Mouse (Mus musculus): ENCODE data around the gene Chd1.

The Chd1 gene

DNA sequence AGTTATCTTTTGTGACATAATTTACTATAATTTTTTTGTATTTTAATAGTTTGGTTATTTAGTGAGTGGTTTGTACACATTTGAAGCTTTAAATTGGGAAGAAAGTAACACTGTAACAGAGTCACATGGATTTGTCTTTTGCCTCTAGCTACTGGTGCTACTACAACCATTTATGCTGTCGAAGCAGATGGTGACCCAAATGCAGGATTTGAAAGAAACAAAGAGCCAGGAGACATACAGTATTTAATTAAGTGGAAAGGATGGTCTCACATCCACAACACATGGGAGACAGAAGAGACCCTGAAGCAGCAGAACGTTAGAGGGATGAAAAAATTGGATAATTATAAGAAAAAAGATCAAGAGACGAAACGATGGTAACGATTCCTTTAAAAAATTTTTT lies 26.9 kb downstream of the Chd1 start:
- in situ Hi-C loops (cut with MboI; ENCODE audit: low sequenced_read_pairs), result no loop called here

DNA sequence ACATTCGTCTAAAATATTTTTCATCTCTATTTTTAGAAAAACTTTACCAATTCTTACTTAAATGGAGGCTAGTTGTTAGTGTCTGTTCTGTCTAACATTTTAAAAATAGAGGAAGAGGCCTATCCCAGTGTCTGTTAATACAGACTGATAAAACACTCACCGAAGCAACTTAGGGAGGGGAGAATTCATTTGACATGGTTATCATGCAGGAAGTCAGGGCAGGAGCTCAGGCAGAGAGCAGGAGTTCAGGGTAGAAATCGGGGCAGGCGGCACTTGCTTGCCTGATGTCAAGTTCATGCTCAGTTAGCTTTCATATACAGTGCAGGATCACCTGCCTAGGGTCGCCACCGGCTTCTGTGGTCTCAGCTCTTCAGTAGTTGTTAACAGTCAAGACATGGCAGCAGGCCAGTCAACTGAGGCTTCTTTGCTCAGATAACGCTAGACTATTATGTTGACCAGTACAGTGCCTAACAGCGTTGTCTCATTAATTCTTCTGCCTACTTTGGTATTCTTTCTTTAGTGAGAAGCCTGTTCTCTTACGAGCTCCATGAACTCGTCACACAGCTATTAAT lies 32.7 kb downstream of the Chd1 start:
- in situ Hi-C loops (cut with MboI; ENCODE audit: low sequenced_read_pairs), result no loop called here

DNA sequence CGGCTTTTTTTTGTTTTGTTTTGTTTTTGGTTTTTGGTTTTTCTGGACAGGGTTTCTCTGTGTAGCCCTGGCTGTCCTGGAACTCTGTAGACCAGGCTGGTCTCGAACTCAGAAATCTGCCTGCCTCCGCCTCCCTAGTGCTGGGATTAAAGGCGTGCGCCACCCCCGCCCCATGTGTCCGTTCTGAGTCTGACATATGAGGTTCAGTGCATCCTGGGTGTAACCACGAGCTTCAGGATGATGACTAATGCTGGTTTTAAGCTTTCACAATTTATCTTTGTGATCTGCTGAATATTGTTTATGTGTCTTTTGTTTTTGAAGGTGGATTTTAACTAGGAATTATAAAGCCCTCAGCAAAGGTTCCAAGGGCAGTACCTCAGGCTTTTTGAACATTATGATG lies 37.1 kb downstream of the Chd1 start:
- in situ Hi-C loops (cut with MboI; ENCODE audit: low sequenced_read_pairs), result no loop called here

DNA sequence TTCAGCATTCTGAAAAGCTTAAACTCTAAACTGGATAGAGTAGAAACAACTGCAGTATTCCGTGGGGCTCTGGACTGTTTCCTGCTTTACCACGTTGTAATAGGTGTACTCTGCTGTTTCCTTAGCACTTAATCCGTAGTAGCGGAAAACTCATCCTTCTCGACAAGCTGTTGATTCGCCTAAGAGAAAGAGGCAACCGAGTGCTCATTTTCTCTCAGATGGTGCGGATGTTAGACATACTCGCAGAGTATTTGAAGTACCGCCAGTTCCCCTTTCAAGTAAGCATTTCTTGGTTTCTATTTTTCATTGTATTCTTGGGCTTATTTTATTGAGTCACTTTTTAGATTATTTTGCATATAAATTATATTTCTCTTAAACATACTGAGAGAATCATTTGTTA lies 38.2 kb downstream of the Chd1 start:
- in situ Hi-C loops (cut with MboI; ENCODE audit: low sequenced_read_pairs), result no loop called here

DNA sequence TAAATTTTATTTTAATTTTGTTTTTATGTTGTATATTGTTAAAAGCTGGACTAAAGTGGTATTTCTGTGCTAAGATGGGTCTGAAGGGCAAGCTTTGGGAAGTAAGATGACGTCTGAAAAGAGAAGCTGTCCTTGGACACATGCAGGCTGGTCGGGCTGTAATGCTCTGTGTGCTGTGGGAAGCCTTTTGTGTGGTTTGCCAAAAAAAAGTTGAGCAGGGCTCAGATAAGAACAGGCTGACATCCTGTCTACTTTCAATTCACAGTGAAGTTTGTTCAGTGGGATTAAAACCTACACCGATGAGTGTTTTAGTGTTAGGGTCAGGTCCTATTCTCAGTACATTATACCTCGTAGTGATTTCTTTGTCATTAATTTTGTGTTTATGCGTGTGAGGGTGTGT lies 38.6 kb downstream of the Chd1 start:
- in situ Hi-C loops (cut with MboI; ENCODE audit: low sequenced_read_pairs), result no loop called here

DNA sequence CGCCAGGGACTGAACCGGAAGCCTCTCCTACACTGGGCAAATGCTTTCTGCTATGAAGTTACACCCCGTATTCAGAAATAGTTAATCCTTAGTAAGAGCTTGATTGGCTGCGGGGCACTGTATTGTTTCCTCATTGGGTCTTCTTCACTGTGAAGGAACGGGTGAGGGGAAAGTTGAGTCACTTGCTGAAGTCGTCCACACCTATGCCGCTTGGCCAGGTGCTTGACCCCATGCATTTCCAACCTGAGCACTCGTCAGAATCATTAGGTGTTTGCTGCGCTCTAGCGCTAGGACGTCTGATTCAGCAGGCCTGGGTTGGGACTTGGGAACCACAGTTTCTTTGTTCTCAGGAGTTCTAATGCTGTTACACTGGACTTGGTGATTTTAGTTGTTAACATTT lies 41.9 kb downstream of the Chd1 start:
- in situ Hi-C loops (cut with MboI; ENCODE audit: low sequenced_read_pairs), result no loop called here

DNA sequence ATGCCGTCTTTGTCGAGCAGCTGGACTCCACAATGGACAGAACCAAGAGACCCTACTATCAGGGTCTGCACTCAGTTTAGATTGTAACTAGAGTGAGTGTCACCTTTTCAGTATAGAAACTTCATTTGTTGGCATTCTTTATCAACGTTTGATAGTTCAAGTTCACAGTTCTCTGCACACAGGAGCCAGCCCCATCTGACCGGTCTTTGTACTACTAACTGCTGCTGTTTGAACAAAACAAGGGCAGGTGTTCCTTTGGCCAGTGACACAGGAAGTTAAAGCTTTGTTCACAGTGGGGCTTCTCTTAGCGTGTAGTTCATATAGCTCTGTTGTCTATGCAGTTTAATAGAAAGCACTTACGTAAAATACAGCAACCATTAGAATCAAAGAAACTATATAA lies 43.3 kb downstream of the Chd1 start:
- in situ Hi-C loops (cut with MboI; ENCODE audit: low sequenced_read_pairs), result no loop called here

DNA sequence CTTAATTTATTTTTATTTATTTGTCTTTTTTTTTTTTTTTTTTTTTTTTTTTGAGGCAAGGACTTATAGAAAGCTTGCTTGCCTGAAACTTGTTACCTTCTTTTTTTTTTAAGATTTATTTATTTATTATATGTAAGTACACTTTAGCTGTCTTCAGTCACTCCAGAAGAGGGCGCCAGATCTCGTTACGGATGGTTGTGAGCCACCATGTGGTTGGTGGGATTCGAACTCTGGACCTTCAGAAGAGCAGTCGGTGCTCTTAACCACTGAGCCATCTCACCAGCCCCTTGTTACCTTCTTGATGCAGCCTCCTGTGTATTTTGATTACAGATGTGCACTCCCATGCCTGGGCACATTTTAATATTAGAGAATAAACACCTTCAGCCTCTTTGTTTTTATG lies 46.5 kb downstream of the Chd1 start:
- in situ Hi-C loops (cut with MboI; ENCODE audit: low sequenced_read_pairs), result loop anchor here (25.0 kb wide), 1 partner anchor 689 kb away; no protein-coding TSS in a partner anchor

DNA sequence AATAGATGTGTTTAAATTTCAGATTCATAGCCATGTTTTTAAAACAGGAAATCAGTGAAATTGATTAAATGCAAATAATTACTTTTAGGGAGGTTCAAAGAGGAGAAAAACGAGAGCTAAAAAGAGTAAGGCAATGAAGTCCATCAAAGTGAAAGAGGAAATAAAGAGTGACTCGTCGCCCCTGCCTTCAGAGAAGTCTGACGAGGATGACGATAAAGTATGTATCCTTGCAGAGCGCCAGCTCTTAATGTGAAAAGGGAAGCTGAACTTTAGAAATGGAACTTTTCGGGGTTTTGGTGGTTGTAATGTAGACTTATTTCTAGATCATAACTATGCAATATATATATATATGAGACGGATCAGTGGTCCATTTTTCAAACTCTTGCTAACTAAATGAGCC lies 56.4 kb downstream of the Chd1 start:
- in situ Hi-C loops (cut with MboI; ENCODE audit: low sequenced_read_pairs), result loop anchor here (25.0 kb wide), 1 partner anchor 699 kb away; no protein-coding TSS in a partner anchor

DNA sequence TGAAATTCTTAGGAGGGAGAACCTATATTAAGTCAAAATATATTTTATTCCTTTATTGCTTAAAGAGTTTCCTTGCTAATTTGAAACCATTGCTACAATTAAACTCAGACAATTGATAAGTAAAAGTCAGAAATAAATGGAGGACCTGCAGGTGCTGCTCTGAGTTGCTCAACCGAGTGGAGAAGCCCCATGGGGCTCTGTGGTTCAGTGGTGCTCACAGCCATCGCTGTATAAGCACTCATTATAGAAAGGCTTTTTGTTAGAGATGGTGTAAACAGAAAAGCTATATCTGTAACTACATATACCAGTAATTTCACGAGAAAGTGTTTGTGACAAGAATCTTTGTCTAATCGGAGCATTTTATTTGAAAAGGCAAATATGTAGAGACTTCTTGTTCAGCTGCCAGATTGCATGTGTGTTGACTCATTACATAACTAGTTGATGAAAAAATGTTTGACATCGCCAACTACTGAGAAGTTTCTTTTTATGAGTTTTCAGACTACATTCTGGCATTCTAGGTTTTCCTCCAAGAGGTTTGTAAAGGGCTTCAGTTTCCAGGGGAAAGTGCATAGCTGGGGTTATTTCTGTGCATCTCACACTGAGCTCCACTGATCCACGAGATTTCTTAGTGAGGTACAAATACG lies 64.4 kb downstream of the Chd1 start:
- in situ Hi-C loops (cut with MboI; ENCODE audit: low sequenced_read_pairs), result loop anchor here (25.0 kb wide), 1 partner anchor 707 kb away; no protein-coding TSS in a partner anchor

DNA sequence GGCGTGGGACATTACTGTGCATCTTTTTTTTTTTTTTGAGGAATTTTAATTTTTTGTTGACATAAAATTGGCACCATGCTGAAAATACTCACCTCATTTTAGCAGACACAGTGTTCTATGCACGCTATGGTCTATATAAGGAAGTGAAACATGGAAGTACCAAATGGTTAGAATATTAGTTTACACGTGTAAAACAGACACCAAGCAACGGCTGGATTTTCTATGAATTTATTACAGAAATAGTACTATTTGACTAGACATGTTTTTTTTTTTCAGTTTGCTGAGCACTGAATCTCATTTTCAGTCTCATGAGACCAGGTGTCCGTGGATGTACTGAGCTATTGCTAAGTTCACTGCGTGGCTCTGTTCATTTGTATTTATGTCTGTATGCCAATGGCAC lies 69.2 kb downstream of the Chd1 start:
- in situ Hi-C loops (cut with MboI; ENCODE audit: low sequenced_read_pairs), result loop anchor here (25.0 kb wide), 1 partner anchor 712 kb away; no protein-coding TSS in a partner anchor

DNA sequence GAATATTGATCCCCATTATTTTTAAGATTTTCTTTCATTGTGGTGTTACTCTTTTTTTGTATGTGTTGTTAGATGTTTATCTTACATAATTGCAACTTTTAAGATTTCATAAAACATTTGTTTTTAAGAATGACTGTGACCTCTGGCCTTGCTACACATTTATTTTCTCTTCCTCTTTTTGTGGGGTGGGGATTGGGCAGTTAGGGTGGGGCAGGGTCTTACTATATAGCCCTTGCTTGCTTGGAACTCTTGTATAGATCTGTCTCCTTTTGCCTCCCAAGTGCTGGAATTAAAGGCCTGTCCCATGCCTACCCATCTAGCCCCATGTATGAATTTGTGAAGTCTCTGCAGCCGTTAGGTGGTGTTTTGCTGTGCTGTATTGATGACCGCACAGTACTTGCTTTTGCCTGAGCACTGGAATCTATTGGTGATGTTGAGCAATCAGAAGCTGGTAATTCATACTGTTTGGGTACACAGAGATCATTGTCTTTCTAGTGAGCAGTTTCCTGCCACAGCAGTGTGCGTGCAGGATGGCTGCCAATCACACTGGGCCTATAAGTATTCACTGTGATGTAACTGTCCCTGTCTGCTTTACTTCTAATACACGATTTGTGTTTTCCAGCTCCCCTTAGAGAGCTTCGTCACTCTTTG lies 69.9 kb downstream of the Chd1 start:
- in situ Hi-C loops (cut with MboI; ENCODE audit: low sequenced_read_pairs), result loop anchor here (25.0 kb wide), 1 partner anchor 712 kb away; no protein-coding TSS in a partner anchor

DNA sequence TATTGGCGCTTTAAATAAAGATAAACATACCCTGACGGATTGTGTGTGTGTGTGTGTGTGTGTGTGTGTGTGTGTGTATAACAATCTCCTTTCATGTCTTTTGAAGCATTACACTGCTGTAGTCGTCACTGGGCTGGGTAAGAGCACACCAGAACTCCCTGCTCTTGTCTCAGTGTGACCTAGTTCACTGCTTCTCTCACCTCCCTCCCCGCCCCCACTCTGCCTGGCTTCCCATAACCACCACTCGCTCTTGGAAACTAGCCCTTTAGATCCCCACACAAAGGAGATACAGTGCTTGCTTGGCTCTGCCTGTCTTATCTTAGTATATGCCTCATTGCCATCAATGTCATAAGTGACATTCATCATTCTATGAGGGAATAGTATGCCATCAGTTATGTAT lies 71.6 kb downstream of the Chd1 start:
- in situ Hi-C loops (cut with MboI; ENCODE audit: low sequenced_read_pairs), result no loop called here

DNA sequence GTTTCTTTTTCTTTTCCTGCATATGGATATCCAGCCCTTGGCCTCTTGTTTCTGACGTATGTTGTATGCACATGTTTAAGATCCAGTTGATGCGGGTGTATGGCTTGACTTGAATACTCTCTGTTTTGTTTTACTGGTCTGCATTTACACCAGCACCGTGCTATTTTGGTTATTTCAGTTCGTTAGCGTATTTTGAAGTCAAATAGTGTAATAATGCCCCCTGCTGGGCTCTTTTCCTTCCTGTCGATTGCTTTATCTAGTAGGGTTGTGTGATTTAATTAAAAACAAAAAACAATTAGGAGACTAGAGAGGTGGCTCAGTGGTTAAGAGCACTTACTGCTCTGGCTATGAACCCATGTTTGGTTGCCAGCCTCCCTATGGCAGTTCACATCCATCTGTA lies 73.2 kb downstream of the Chd1 start:
- in situ Hi-C loops (cut with MboI; ENCODE audit: low sequenced_read_pairs), result no loop called here

DNA sequence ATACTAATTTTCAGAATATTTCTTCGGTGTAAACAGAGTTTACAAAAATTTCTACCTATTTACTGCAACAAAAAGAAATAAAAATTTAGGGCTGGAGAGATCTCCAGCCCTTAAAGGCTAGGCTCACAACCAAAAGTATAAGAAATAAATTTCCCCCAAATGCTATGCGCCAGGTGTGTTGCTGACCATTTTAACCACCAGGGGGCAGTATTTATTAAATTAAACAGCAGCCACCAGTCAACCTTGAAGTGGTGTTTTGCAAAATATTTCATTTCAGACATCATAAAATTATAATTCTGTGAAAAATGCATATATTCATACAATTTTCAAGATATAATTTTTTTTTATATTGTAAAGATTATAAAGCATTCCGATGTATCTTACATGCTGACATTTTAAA lies 82.3 kb downstream of the Chd1 start:
- in situ Hi-C loops (cut with MboI; ENCODE audit: low sequenced_read_pairs), result no loop called here

DNA sequence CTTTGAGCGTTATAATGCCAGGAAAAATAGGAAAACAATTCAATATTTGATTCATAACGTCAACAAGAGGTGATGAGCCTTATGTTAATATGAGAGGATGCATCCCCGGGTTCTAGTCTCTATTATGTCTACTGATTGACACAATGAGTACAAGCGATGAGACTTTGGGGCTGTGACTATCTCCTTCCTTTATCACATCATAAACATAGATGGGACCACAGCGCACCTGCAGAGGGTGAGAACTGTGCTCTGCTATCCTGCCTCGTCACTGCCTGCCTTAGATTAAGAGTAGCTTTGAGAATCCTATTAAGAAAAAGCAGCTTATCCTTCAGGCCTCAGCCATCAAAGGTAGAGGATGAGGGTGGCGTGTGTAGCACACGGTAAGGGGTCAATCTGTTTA lies 85.9 kb downstream of the Chd1 start:
- in situ Hi-C loops (cut with MboI; ENCODE audit: low sequenced_read_pairs), result no loop called here

DNA sequence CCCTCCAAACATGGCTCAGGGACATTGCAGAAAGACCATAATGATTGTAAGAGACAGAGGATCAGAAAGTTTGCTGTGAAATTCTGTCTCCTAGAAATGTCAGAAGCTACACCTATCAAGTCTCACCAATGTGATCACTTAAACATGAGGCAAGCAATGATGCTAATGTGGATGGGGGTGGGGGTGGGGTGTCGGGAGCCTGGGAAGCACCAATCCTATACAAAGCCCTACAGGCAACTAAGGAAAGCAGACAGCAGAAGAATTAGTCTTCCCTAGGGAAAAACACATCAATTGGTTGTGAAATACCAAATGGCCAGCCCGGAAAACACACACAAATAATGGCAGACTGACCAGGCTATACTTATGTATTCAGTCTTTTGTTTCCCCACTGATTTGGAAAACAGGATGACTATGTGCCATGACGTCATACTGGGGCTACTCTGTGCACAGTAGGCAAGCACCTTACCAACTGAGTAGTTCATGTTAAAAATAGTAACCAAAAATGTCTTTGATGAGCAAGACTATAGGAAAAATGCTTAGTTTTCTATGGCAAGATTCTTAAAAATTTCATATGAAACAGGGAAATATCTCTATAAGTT lies 94.5 kb downstream of the Chd1 start:
- in situ Hi-C loops (cut with MboI; ENCODE audit: low sequenced_read_pairs), result no loop called here

DNA sequence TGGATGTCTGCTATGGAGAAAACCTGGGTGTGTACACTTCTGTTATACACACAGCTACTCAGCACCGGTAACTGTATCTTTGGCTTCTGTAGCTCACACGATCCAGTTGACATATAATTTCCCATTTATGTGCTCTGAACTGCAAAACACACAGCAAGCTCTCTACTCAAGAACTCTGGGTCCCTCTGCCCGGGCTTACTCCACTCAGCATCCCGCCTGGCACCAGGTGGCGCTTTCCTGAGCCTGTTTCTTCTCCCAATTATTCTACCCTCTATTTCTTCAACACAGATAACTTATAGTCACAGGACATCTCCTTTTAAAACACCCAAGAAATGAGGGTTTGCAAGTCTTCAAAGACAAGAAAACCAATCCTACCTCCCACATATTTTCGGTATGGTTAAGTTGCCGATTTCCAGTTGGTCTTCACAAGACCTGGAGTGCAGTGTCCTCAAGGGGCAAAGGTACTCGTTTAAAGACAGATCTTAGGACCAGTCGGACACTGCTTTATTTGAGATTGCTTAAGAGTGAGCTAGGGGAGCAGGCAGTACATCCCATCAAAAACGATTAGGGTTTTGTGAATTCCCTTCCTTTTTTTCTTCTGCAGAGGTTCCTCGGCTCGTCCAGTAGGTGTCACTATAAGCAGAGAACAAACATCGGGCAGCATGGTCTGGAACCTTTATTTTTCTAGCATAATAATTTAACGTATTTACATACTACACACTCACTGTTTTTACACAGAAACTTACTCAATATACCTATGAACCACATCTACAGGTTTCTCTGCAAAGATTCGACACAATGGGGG lies 99.4 kb downstream of the Chd1 start:
- in situ Hi-C loops (cut with MboI; ENCODE audit: low sequenced_read_pairs), result no loop called here

DNA sequence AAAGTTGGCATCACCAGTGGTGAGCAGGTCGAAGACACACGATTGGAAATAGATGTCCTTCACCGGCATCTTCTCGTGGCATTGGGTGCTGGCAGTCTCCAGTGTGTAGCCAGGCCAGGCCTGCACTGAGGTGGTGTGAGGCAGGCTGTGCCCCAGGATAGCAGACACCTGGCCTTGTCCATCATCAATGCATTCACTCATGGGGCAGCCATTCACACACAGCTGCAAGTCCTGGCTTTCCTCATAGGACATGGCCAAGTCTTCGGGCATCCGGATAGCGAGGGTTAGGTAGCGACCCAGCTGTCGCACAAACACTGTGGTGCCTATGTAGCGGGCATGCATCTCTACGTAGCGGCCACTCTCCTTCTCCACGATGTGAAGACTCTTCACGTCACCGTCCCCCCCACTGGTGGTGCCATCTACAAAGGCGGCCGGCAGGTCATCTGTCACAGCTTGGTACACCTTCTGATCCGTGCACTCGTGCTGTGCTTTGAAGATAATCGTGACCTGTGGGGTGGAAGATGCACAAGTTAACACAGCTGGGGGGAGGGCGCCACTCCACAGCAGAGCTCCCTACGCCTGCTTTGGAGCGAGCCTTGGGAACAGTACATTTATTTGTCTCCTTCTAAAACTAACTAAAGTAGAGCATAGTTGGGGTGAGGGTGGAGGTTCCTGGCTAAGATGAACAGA lies 102.7 kb downstream of the Chd1 start:
- in situ Hi-C loops (cut with MboI; ENCODE audit: low sequenced_read_pairs), result no loop called here

DNA sequence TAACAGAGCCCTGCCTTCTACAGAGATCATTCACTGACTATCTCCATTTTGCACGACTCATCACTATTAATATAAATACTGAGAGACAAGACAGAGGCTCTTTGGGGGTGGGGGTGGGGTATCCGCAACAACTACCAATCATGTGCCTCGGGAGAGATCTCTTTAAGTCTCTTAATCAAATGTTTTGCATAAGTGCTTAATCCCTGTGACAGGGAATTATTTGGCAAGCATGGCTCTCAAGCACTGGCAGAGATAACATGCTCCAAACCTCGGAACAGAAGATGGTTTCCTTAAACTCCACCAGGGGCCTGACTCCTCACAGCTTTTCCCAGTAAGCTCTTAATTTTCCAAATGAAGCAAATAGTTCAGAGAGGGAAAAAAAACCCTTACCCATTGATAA lies 103.2 kb downstream of the Chd1 start:
- in situ Hi-C loops (cut with MboI; ENCODE audit: low sequenced_read_pairs), result no loop called here
